Mouse (Mus musculus): ENCODE measurements at regions not wholly inside any gene's neighbourhood (a gene's known extent, or its start where the extent isn't known, plus 50 kb on each side); places are given as distances from the start of the nearest gene placed in this dataset.
A peak's percentile ranks its signal among the peaks of the same experiment; 100 is the strongest.

GRCm38 (mm10) chr1:146106882-146107281 lies 387.7 kb upstream of the Brinp3 start:
- DNase-seq (ENCODE audit: low read depth), result peak; percentile 66
